Mouse (Mus musculus) naive thymus-derived CD4-positive, alpha-beta T cell, adult 2 months (primary cell): ENCODE results near the gene Hoxd8.

Source experiments
- DNase-seq: peaks from one replicate; pipeline ENCODE4 v3.0.0-alpha.2; 2011; ENCODE audit warnings: low read depth

Hoxd8 gene

GRCm38 (mm10) chr2:74714881-74715280 lies 10.5 kb downstream of the Hoxd8 start:
- no peak for DNase-seq

GRCm38 (mm10) chr2:74715504-74716241 lies 11.3 kb downstream of the Hoxd8 start:
- peak; percentile 84 for DNase-seq

- no peak for DNase-seq
Measured at GRCm38 (mm10) chr2:74720384-74720783, 16.0 kb downstream of the Hoxd8 start.

- DNase-seq: no peak
Measured at GRCm38 (mm10) chr2:74720955-74721491, 16.6 kb downstream of the Hoxd8 start.

- DNase-seq: no peak
Measured at GRCm38 (mm10) chr2:74721882-74722281, 17.5 kb downstream of the Hoxd8 start.

- DNase-seq: no peak
Measured at GRCm38 (mm10) chr2:74722949-74723348, 18.5 kb downstream of the Hoxd8 start.

GRCm38 (mm10) chr2:74724244-74725015 lies 20.0 kb downstream of the Hoxd8 start:
- DNase-seq: no peak

- DNase-seq: no peak
Measured at GRCm38 (mm10) chr2:74725171-74725570, 20.8 kb downstream of the Hoxd8 start.

GRCm38 (mm10) chr2:74726551-74726950 lies 22.1 kb downstream of the Hoxd8 start, which contains the start of gene Gm28230:
Gene Gm28230 (plus strand): TSS chr2:74726728.
- DNase-seq: no peak

GRCm38 (mm10) chr2:74726973-74727639 lies 22.7 kb downstream of the Hoxd8 start:
- no peak for DNase-seq

GRCm38 (mm10) chr2:74727640-74728302 lies 23.4 kb downstream of the Hoxd8 start:
- DNase-seq: no peak

GRCm38 (mm10) chr2:74728303-74728680 lies 23.9 kb downstream of the Hoxd8 start:
- DNase-seq: no peak

GRCm38 (mm10) chr2:74730331-74730730 lies 25.9 kb downstream of the Hoxd8 start:
- DNase-seq: no peak

GRCm38 (mm10) chr2:74731055-74731454 lies 26.6 kb downstream of the Hoxd8 start:
- DNase-seq: no peak

GRCm38 (mm10) chr2:74731799-74732512 lies 27.5 kb downstream of the Hoxd8 start:
- DNase-seq: no peak

- DNase-seq: no peak
Measured at GRCm38 (mm10) chr2:74732513-74733316, 28.3 kb downstream of the Hoxd8 start.

GRCm38 (mm10) chr2:74733317-74733661 lies 28.9 kb downstream of the Hoxd8 start:
- DNase-seq: no peak

GRCm38 (mm10) chr2:74733765-74734164 lies 29.4 kb downstream of the Hoxd8 start:
- no peak for DNase-seq

- DNase-seq: no peak
Measured at GRCm38 (mm10) chr2:74734451-74734850, 30.0 kb downstream of the Hoxd8 start.

- DNase-seq: no peak
Measured at GRCm38 (mm10) chr2:74734996-74735811, 30.8 kb downstream of the Hoxd8 start.
